Mouse (Mus musculus) lung, embryonic 14.5 days (tissue): Measurements from ENCODE around the gene Comp. TPM values are rescaled to one million over a fixed set of nuclear protein-coding genes. Genes with fewer than 3 reads are reported as not detected.

ENCODE experiments used
- ATAC-seq: fragments of 200-750 bp; cut with Nextera tagmentation; 2 replicates; pipeline ENCODE4 v1.8.0; 2017; ENCODE audit warnings: mild to moderate bottlenecking, moderate TSS enrichment, moderate library complexity; ENCODE audit not compliant: insufficient read depth
- DNase-seq: peaks from one replicate; pipeline ENCODE4 v3.0.0-alpha.2; 2015
- H3K27ac ChIP-seq: fragments of 300-500 bp; sonication (generic); 2 replicates; pipeline ENCODE4 v1.5.1; 2014; ENCODE audit warnings: low read depth, mild to moderate bottlenecking, moderate library complexity
- H3K27me3 ChIP-seq: fragments of 300-500 bp; sonication (generic); 2 replicates; pipeline ENCODE4 v1.6.1; 2014; ENCODE audit warnings: low read length, control low read depth; ENCODE audit not compliant: insufficient read depth
- H3K36me3 ChIP-seq: fragments of 300-500 bp; sonication (generic); 2 replicates; pipeline ENCODE4 v1.6.1; 2014; ENCODE audit warnings: control low read depth; ENCODE audit not compliant: insufficient read depth
- H3K4me1 ChIP-seq: fragments of 300-500 bp; sonication (generic); 2 replicates; pipeline ENCODE4 v1.6.1; 2014; ENCODE audit warnings: antibody characterized with exemption, control low read depth; ENCODE audit not compliant: insufficient read depth
- H3K4me2 ChIP-seq: fragments of 300-500 bp; sonication (generic); 2 replicates; pipeline ENCODE4 v1.6.1; 2014; ENCODE audit warnings: mild to moderate bottlenecking
- H3K4me3 ChIP-seq: fragments of 300-500 bp; sonication (generic); 2 replicates; pipeline ENCODE4 v1.5.1; 2014; ENCODE audit warnings: low read depth, low read length
- H3K9ac ChIP-seq: fragments of 300-500 bp; sonication (generic); 2 replicates; pipeline ENCODE4 v1.6.1; 2014
- H3K9me3 ChIP-seq: fragments of 300-500 bp; sonication (generic); 2 replicates; pipeline ENCODE4 v1.6.1; 2016; ENCODE audit warnings: low read depth, low read length, control low read depth
- CTCF ChIP-seq: IDR thresholded peaks from 2 replicates; pipeline ENCODE4 v1.5.1; 2016; ENCODE audit warnings: antibody characterized with exemption, low read depth
- WGBS: fragments of 180-500 bp; shearing (Covaris S2); extraction: QIAGEN DNeasy Blood & Tissue Kit; methylation state at CpG from one replicate; pipeline ENCODE4 v1.1.7; 2014; 5-methylcytosine and 5-hydroxymethylcytosine counted together
- polyA plus RNA-seq: library from polyadenylated mRNA; unstranded; fragments of >200 nt; fragmentation: Nextera tagmentation; extraction: Ambion mirVana; gene quantifications from 2 replicates; pipeline ENCODE4 v1.2.1, GENCODE M21; 2014

Comp gene
- polyA plus RNA-seq, 1 experiment from 2014 or later: 0.53 TPM

GRCm38 (mm10) chr8:70419879-70420643 is 46.7 kb downstream of the Comp start:
- Histone ChIP-seq H3K9me3 (no peaks in the 10 kb centered on the region), H3K9ac (no peak overlapping the region), H3K27me3 (no peaks in the 10 kb centered on the region), H3K4me2 (no peak overlapping the region), H3K36me3 (no peaks in the 10 kb centered on the region), H3K4me3 (no peak overlapping the region), H3K4me1 (peaks cover 21% of the 10 kb centered on the region; the same call in 1 of the 2 replicates), H3K27ac (0 out of 2 replicates have a peak overlapping the region, but pooled peaks have one; percentile 32)
- ATAC-seq (no peak), DNase-seq (no peak)
- WGBS: 75% methylated on average over 11 of the region's 11 CpGs
- no peak for TF ChIP-seq CTCF

- no peaks in the 10 kb centered on the region for H3K9me3 ChIP-seq
- no peak overlapping the region for H3K27ac ChIP-seq
- H3K9ac ChIP-seq: no peak overlapping the region; the same call in 1 of the 2 replicates
- no peaks in the 10 kb centered on the region for H3K27me3 ChIP-seq
- TF ChIP-seq CTCF: no peak
- H3K4me2 ChIP-seq: no peak overlapping the region
- peaks cover 21% of the 10 kb centered on the region; the same call in 1 of the 2 replicates for H3K4me1 ChIP-seq
- no peaks in the 10 kb centered on the region for H3K36me3 ChIP-seq
- 63% methylated on average over 18 of the region's 18 CpGs for WGBS
- DNase-seq (no peak), ATAC-seq (no peak)
- no peak overlapping the region for H3K4me3 ChIP-seq
Measured at GRCm38 (mm10) chr8:70421349-70422104, 48.2 kb downstream of the Comp start.

DNA sequence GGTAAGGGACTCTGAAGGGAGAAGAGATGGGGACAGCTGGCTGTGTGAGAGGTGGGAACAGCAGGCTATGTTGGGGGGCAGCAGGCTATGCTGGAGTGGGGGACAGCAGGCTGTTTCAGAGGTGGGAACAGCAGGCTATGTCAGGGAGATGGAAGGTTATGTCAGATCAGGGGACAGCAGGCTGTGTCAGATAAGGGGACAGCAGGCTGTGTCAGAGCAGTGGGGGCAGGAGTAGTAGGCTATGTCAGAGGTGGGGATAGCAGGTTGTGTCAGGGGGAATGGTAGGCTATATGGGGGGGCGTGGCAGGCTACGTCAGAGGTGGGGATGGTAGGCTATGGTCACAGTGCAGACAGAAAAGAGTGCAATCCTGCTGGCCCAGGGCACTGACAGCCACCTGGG is 49.4 kb downstream of the Comp start:
- 84% methylated on average over 2 of the region's 2 CpGs for WGBS
- no peaks in the 10 kb centered on the region for H3K27me3 ChIP-seq
- no peak for TF ChIP-seq CTCF
- no peaks in the 10 kb centered on the region for H3K36me3 ChIP-seq
- no peak overlapping the region for H3K4me3 ChIP-seq
- no peak overlapping the region for H3K9ac ChIP-seq
- H3K27ac ChIP-seq: no peak overlapping the region
- no peak overlapping the region for H3K4me2 ChIP-seq
- DNase-seq (no peak), ATAC-seq (no peak)
- no peaks in the 10 kb centered on the region for H3K9me3 ChIP-seq
- H3K4me1 ChIP-seq: 0 out of 2 replicates have a peak, but pooled peaks cover 12% of the 10 kb centered on the region

DNA sequence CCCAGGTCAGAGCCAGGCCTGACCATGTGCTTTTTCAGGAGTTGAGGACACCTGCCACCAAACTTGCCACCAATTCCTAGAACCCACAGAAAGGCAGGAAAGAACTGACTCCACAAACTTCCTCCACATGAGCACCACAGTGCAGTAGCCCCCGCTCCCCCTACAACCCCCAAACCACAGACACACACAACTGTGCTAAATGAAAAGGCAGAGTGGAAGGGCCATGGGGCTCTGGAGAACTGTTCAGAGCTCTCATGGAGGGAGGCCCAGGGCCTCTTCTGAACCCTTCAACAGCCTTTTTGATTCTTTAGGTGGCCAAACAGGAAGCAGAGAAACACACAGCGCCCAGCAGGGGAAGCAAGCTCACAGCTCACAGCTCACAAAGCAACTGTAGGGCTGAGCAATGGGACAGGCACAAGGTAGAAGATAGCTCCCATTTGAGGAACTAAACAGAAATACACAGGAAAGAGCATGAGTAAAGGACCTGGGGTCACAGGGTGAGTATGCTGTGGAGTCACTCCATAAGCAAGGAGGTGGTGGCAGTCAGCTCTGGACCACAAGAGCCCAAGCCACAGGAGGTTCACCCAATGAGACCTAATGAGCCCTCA is 53.0 kb downstream of the Comp start:
- Histone ChIP-seq H3K27me3 (no peaks in the 10 kb centered on the region), H3K9ac (no peak overlapping the region), H3K4me3 (no peak overlapping the region), H3K36me3 (no peaks in the 10 kb centered on the region), H3K9me3 (no peaks in the 10 kb centered on the region), H3K4me2 (no peak overlapping the region), H3K27ac (no peak overlapping the region), H3K4me1 (no peaks in the 10 kb centered on the region)
- ATAC-seq (no peak), DNase-seq (no peak)
- no peak for TF ChIP-seq CTCF
- 82% methylated on average over 2 of the region's 2 CpGs for WGBS

DNA sequence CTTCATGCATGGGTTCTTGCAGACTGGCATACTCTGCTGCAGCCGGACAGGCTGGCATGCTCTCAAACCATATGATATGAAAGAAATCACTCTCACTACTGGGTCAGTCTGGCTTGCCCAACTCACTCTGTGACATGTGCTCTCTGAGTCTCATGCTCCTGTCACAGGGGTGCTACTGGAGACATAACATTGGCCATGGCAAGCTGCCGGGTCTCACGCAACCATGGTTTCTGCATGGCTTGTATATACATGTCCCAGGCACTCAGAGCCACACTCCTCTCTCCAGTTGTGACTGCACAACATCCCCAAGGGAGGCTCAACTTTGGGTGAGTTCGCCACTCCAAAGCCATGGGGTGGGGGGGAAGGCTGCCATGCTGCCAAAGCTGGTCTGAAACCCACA is 57.9 kb downstream of the Comp start:
- Histone ChIP-seq H3K9ac (no peak overlapping the region), H3K4me3 (no peak overlapping the region), H3K27me3 (no peaks in the 10 kb centered on the region), H3K36me3 (0 out of 2 replicates have a peak, but pooled peaks cover 7% of the 10 kb centered on the region), H3K27ac (no peak overlapping the region), H3K4me1 (no peaks in the 10 kb centered on the region), H3K9me3 (no peaks in the 10 kb centered on the region), H3K4me2 (no peak overlapping the region)
- no peak for DNase-seq
- whole genome bisulfite sequencing: 89% methylated on average over 4 of the region's 4 CpGs
- no peak for TF ChIP-seq CTCF
- ATAC-seq: no peak

Other genes with a start within 250 kb of the Comp start
- gene Nr2c2ap, start 242.2 kb upstream of the Comp start, polyA plus RNA-seq: 23.1 and 25.2 TPM in 2 replicates
- 17.3 TPM in 2 replicates for gene Rfxank, start 234.4 kb upstream of the Comp start, polyA plus RNA-seq
- gene Borcs8, start 234.1 kb upstream of the Comp start, polyA plus RNA-seq: 42.5 and 45.7 TPM in 2 replicates
- gene Mef2b, start 233.8 kb upstream of the Comp start, polyA plus RNA-seq: 0.26 and 0.28 TPM in 2 replicates
- gene Tmem161a, start 201.2 kb upstream of the Comp start, polyA plus RNA-seq: 49.1 and 50.5 TPM in 2 replicates
- gene Slc25a42, start 161.3 kb upstream of the Comp start, polyA plus RNA-seq: 2.9 and 3.2 TPM in 2 replicates
- 33.4 and 33.5 TPM in 2 replicates for gene Sugp2, start 139.3 kb upstream of the Comp start, polyA plus RNA-seq
- gene Armc6, start 139.1 kb upstream of the Comp start, polyA plus RNA-seq: 27.8 and 28.6 TPM in 2 replicates
- 66.4 and 77.9 TPM in 2 replicates for gene Homer3, start 90.7 kb upstream of the Comp start, polyA plus RNA-seq
- 46.1 and 47.9 TPM in 2 replicates for gene Ddx49, start 71.1 kb upstream of the Comp start, polyA plus RNA-seq
- 286 and 303 TPM in 2 replicates for gene Cope, start 71.0 kb upstream of the Comp start, polyA plus RNA-seq
- 2.7 and 3.6 TPM in 2 replicates for gene Cers1, start 57.8 kb upstream of the Comp start, polyA plus RNA-seq
- gene Gdf1, start 43.7 kb upstream of the Comp start, polyA plus RNA-seq: 2.4 and 4.2 TPM in 2 replicates
- 23.3 and 27.2 TPM in 2 replicates for gene Upf1, start 20.3 kb upstream of the Comp start, polyA plus RNA-seq
- gene Crtc1, start 66.0 kb downstream of the Comp start, polyA plus RNA-seq: 15.5 and 21.8 TPM in 2 replicates
- gene Klhl26, start 103.4 kb downstream of the Comp start, polyA plus RNA-seq: 21.8 and 24.4 TPM in 2 replicates
- 6.7 and 8.3 TPM in 2 replicates for gene Tmem59l, start 113.8 kb downstream of the Comp start, polyA plus RNA-seq
- 151 and 165 TPM in 2 replicates for gene Crlf1, start 119.6 kb downstream of the Comp start, polyA plus RNA-seq
- gene Rex1bd, start 133.2 kb downstream of the Comp start, polyA plus RNA-seq: 113 and 126 TPM in 2 replicates
- 964 and 1,036 TPM in 2 replicates for gene Uba52, start 137.2 kb downstream of the Comp start, polyA plus RNA-seq
- gene Fkbp8, start 154.2 kb downstream of the Comp start, polyA plus RNA-seq: 239 and 245 TPM in 2 replicates
- 56.3 and 59.0 TPM in 2 replicates for gene Kxd1, start 154.4 kb downstream of the Comp start, polyA plus RNA-seq
- gene Ell, start 165.9 kb downstream of the Comp start, polyA plus RNA-seq: 18.5 and 20.0 TPM in 2 replicates
- gene Isyna1, start 220.8 kb downstream of the Comp start, polyA plus RNA-seq: 91.6 and 107 TPM in 2 replicates
- gene Ssbp4, start 235.3 kb downstream of the Comp start, polyA plus RNA-seq: 127 and 143 TPM in 2 replicates
- gene Lrrc25, start 242.6 kb downstream of the Comp start, polyA plus RNA-seq: 1.9 TPM in 2 replicates